Comparison of ENCODE assay signal across 30 mouse cellular contexts in genomic region chr17:17879347-17879746, GRCm38 (mm10). TPM values are rescaled to one million over a fixed set of nuclear protein-coding genes. Genes with fewer than 3 reads are reported as not detected.
DNase-seq lines count a peak whose midpoint lies in the region; ATAC-seq and TF ChIP-seq lines count a peak whose summit lies in the region.
"Had no signal": no experiment of that assay in that cellular context is flagged by ENCODE, and none has a peak within 500 bp of the region (broad histone marks: within the 10 kb centered on the region; RNA-seq: fewer than 3 reads in every experiment).

No protein-coding gene starts in this region.

- TF ChIP-seq POLR2A in bone marrow macrophage, adult 2 months (IDR thresholded peaks at IDR 0.05; ENCODE audit: borderline replicate concordance, low read depth, low read length) = no peak

- H3K9me3 ChIP-seq in G1E (replicated peaks) = no peaks in the 10 kb centered on the region
- H3K9me3 ChIP-seq in heart, embryonic 11.5 days (replicated peaks; ENCODE audit: control insufficient read depth, low read length) = no peaks in the 10 kb centered on the region
- H3K9me3 ChIP-seq: embryonic facial prominence, embryonic 13.5 days; embryonic facial prominence, embryonic 15.5 days; forebrain, embryonic 10.5 days; forebrain, embryonic 13.5 days; forebrain, embryonic 15.5 days had no signal

- H3K27ac ChIP-seq in bone marrow macrophage, adult 2 months (ENCODE audit: insufficient read depth, low read depth, low read length) = peak overlapping the region; percentile 42
- no peak overlapping the region for H3K27ac ChIP-seq in heart, embryonic 11.5 days (ENCODE audit: low read depth, low read length)
- H3K27ac ChIP-seq: embryonic facial prominence, embryonic 13.5 days; embryonic facial prominence, embryonic 15.5 days; forebrain, embryonic 10.5 days; forebrain, embryonic 13.5 days; forebrain, embryonic 15.5 days had no signal

- 77% methylated on average over 1 of the region's 1 CpGs for WGBS in heart, embryonic 11.5 days (ENCODE audit: insufficient replicate concordance)

- H3K36me3 ChIP-seq in G1E (replicated peaks) = no peaks in the 10 kb centered on the region
- H3K36me3 ChIP-seq in heart, embryonic 11.5 days (ENCODE audit: control insufficient read depth, insufficient read depth, low read length) = no peaks in the 10 kb centered on the region
- H3K36me3 ChIP-seq: embryonic facial prominence, embryonic 13.5 days; embryonic facial prominence, embryonic 15.5 days; forebrain, embryonic 10.5 days; forebrain, embryonic 15.5 days had no signal

- no peaks in the 10 kb centered on the region for H3K4me1 ChIP-seq in G1E (ENCODE audit: insufficient read depth, low read depth, low read length)
- peaks cover 51% of the 10 kb centered on the region for H3K4me1 ChIP-seq in bone marrow macrophage, adult 2 months (ENCODE audit: control insufficient read depth, insufficient read depth, low read length)
- no peaks in the 10 kb centered on the region for H3K4me1 ChIP-seq in heart, embryonic 11.5 days (ENCODE audit: control insufficient read depth, insufficient read depth, low read length)
- H3K4me1 ChIP-seq: embryonic facial prominence, embryonic 13.5 days; embryonic facial prominence, embryonic 15.5 days; forebrain, embryonic 10.5 days; forebrain, embryonic 13.5 days; forebrain, embryonic 15.5 days had no signal

- DNase-seq in G1E (ENCODE audit: low spot score) (no peak), adipocyte (ENCODE audit: low spot score) (no peak), liver (no peak)
- DNase-seq in gastrocnemius, postnatal 25 days = no peak
- DNase-seq: adrenal gland, adult 2 months; adrenal gland, postnatal 10 days; adrenal gland, postnatal 25 days; B cell, adult 2 months; cerebellum, adult 11-12 months; cerebellum, adult 2 months; cerebellum, adult 9-10 months; cerebellum, postnatal 10 days; cerebellum, postnatal 25 days; embryo, embryonic 11 days; forebrain, postnatal 0 days had no signal

- H3K9ac ChIP-seq in heart, embryonic 11.5 days (ENCODE audit: low read depth, low read length) = no peak overlapping the region
- H3K9ac ChIP-seq: embryonic facial prominence, embryonic 13.5 days; embryonic facial prominence, embryonic 15.5 days; forebrain, embryonic 13.5 days; forebrain, embryonic 15.5 days; forebrain, postnatal 0 days had no signal

- no peak overlapping the region for H3K4me3 ChIP-seq in G1E (ENCODE audit: low read depth, low read length)
- no peak overlapping the region for H3K4me3 ChIP-seq in bone marrow macrophage, adult 2 months (ENCODE audit: insufficient read depth, low read length)
- H3K4me3 ChIP-seq in heart, embryonic 11.5 days (ENCODE audit: low read depth, low read length) = no peak overlapping the region
- H3K4me3 ChIP-seq: embryonic facial prominence, embryonic 13.5 days; embryonic facial prominence, embryonic 15.5 days; erythroblast, embryonic 14.5 days; forebrain, embryonic 10.5 days; forebrain, embryonic 13.5 days; forebrain, embryonic 15.5 days had no signal

- no peak overlapping the region for H3K4me2 ChIP-seq in heart, embryonic 11.5 days
- H3K4me2 ChIP-seq: embryonic facial prominence, embryonic 13.5 days; embryonic facial prominence, embryonic 15.5 days; forebrain, embryonic 13.5 days; forebrain, embryonic 15.5 days had no signal

- TF ChIP-seq CTCF in G1E (IDR thresholded peaks at IDR 0.05; ENCODE audit: low read depth, low read length) = no peak
- TF ChIP-seq CTCF in bone marrow macrophage, adult 2 months (IDR thresholded peaks at IDR 0.05; ENCODE audit: low read depth, low read length) = no peak

- ATAC-seq in G1E (ENCODE audit: extremely low read depth, insufficient number of reproducible peaks, low FRiP score, poor library complexity, severe bottlenecking) = peak; percentile 68
- 0 out of 2 replicates have a peak, but pooled peaks have one; percentile 39 for ATAC-seq in megakaryocyte progenitor cell, adult 5-6 weeks (replicated peaks; ENCODE audit: poor library complexity)
- no peak for ATAC-seq in heart, embryonic 11.5 days (replicated peaks; ENCODE audit: insufficient number of reproducible peaks, low FRiP score, low TSS enrichment)
- ATAC-seq: activated CD4-positive, CD25-positive, alpha-beta regulatory T cell, adult 4 months; CD4-positive, CD25-positive, alpha-beta regulatory T cell, adult 4 months; forebrain, embryonic 13.5 days; forebrain, embryonic 15.5 days; forebrain, postnatal 0 days; Patski had no signal

- H3K27me3 ChIP-seq in G1E (ENCODE audit: insufficient read depth, low read length) = peaks cover 2% of the 10 kb centered on the region; the same call in 1 of the 2 replicates
- no peaks in the 10 kb centered on the region for H3K27me3 ChIP-seq in heart, embryonic 11.5 days (ENCODE audit: control insufficient read depth, insufficient read depth, low read length)
- H3K27me3 ChIP-seq: CH12.LX; embryonic facial prominence, embryonic 13.5 days; embryonic facial prominence, embryonic 15.5 days; forebrain, embryonic 13.5 days; forebrain, embryonic 15.5 days had no signal

RNA-seq across cellular contexts. Expression of gene Fpr1, which starts 4.4 kb away (rescaled TPM):
- total RNA-seq in G1E (2014; fragmentation: Nextera tagmentation) = not detected in 2 replicates
- 0.27 TPM in 1 of 2 replicates, not detected in the other for total RNA-seq in G1E (2017)
- polyA plus RNA-seq in G1E (2012) = not detected in 2 replicates
- polyA plus RNA-seq in bone marrow macrophage, adult 2 months (2012; ENCODE audit: insufficient read depth, insufficient read length, missing spikeins) = 17.9 and 19.5 TPM in 2 replicates
- total RNA-seq in megakaryocyte progenitor cell, adult 5-6 weeks (2015) = 1.8 and 2.3 TPM in 2 replicates
- 1.4 and 1.5 TPM in 2 replicates for total RNA-seq in megakaryocyte progenitor cell, adult 5-6 weeks (2017)
- not detected in 2 replicates for polyA plus RNA-seq in heart, embryonic 11.5 days (2014; fragmentation: Nextera tagmentation; extraction: Ambion mirVana)
- not detected for total RNA-seq in gastrocnemius, postnatal 25 days (2021)
- total RNA-seq: adrenal gland, adult 2 months; CH12.LX; forebrain, postnatal 0 days had no signal
- polyA plus RNA-seq: adrenal gland, adult 2 months; CD4-positive, CD25-positive, alpha-beta regulatory T cell, adult 4 months; cerebellum, adult 2 months; embryonic facial prominence, embryonic 13.5 days; erythroblast, embryonic 14.5 days; forebrain, embryonic 10.5 days; forebrain, embryonic 13.5 days; forebrain, embryonic 15.5 days had no signal

RNA-seq across cellular contexts. Expression of gene Fpr2, which starts 8.3 kb away (rescaled TPM):
- total RNA-seq in G1E (2014; fragmentation: Nextera tagmentation) = not detected in 2 replicates
- total RNA-seq in G1E (2017) = 0.16 TPM in 1 of 2 replicates, not detected in the other
- not detected in 2 replicates for polyA plus RNA-seq in G1E (2012)
- 54.1 and 56.6 TPM in 2 replicates for polyA plus RNA-seq in bone marrow macrophage, adult 2 months (2012; ENCODE audit: insufficient read depth, insufficient read length, missing spikeins)
- 12.1 and 17.4 TPM in 2 replicates for total RNA-seq in megakaryocyte progenitor cell, adult 5-6 weeks (2015)
- total RNA-seq in megakaryocyte progenitor cell, adult 5-6 weeks (2017) = 3.3 and 4.9 TPM in 2 replicates
- polyA plus RNA-seq in heart, embryonic 11.5 days (2014; fragmentation: Nextera tagmentation; extraction: Ambion mirVana) = not detected in 2 replicates
- not detected for total RNA-seq in gastrocnemius, postnatal 25 days (2021)
- total RNA-seq: adrenal gland, postnatal 25 days; CH12.LX; forebrain, postnatal 0 days had no signal
- polyA plus RNA-seq: adrenal gland, adult 2 months; embryonic facial prominence, embryonic 11.5 days; embryonic facial prominence, embryonic 13.5 days; erythroblast, embryonic 14.5 days; forebrain, embryonic 10.5 days; forebrain, embryonic 13.5 days; forebrain, embryonic 15.5 days had no signal

RNA-seq across cellular contexts. Expression of gene Fpr3, which starts 8.3 kb away (rescaled TPM):
- total RNA-seq in G1E (2014; fragmentation: Nextera tagmentation) = not detected in 2 replicates
- not detected in 2 replicates for total RNA-seq in G1E (2017)
- polyA plus RNA-seq in G1E (2012) = not detected in 2 replicates
- polyA plus RNA-seq in bone marrow macrophage, adult 2 months (2012; ENCODE audit: insufficient read depth, insufficient read length, missing spikeins) = not detected in 2 replicates
- not detected in 2 replicates for total RNA-seq in megakaryocyte progenitor cell, adult 5-6 weeks (2015)
- not detected in 2 replicates for total RNA-seq in megakaryocyte progenitor cell, adult 5-6 weeks (2017)
- not detected in 2 replicates for polyA plus RNA-seq in heart, embryonic 11.5 days (2014; fragmentation: Nextera tagmentation; extraction: Ambion mirVana)
- total RNA-seq in gastrocnemius, postnatal 25 days (2021) = not detected
- total RNA-seq: adrenal gland, adult 2 months; adrenal gland, postnatal 10 days; adrenal gland, postnatal 25 days; adrenal gland, postnatal 4 days; CH12.LX; forebrain, postnatal 0 days had no signal
- polyA plus RNA-seq: adrenal gland, adult 2 months; CD4-positive, CD25-positive, alpha-beta regulatory T cell, adult 4 months; cerebellum, adult 2 months; embryonic facial prominence, embryonic 11.5 days; embryonic facial prominence, embryonic 13.5 days; embryonic facial prominence, embryonic 15.5 days; erythroblast, embryonic 14.5 days; forebrain, embryonic 10.5 days; forebrain, embryonic 13.5 days; forebrain, embryonic 15.5 days; forebrain, postnatal 0 days; Patski had no signal

RNA-seq across cellular contexts. Expression of gene Has1, which starts 24.3 kb away (rescaled TPM):
- not detected in 2 replicates for total RNA-seq in G1E (2014; fragmentation: Nextera tagmentation)
- 0.33 TPM in 1 of 2 replicates, not detected in the other for total RNA-seq in G1E (2017)
- not detected in 2 replicates for polyA plus RNA-seq in G1E (2012)
- not detected in 2 replicates for polyA plus RNA-seq in bone marrow macrophage, adult 2 months (2012; ENCODE audit: insufficient read depth, insufficient read length, missing spikeins)
- not detected in 2 replicates for total RNA-seq in megakaryocyte progenitor cell, adult 5-6 weeks (2015)
- not detected in 2 replicates for total RNA-seq in megakaryocyte progenitor cell, adult 5-6 weeks (2017)
- polyA plus RNA-seq in heart, embryonic 11.5 days (2014; fragmentation: Nextera tagmentation; extraction: Ambion mirVana) = 0.93 and 2.0 TPM in 2 replicates
- total RNA-seq in gastrocnemius, postnatal 25 days (2021) = under 1 TPM; 0.15 to 0.40 TPM
- total RNA-seq: adrenal gland, postnatal 25 days; CH12.LX had no signal
- polyA plus RNA-seq: activated CD4-positive, CD25-positive, alpha-beta regulatory T cell, adult 4 months; CD4-positive, CD25-positive, alpha-beta regulatory T cell, adult 4 months; erythroblast, embryonic 14.5 days had no signal

RNA-seq across cellular contexts. Expression of gene Spaca6, which starts 52.4 kb away (rescaled TPM):
- total RNA-seq in G1E (2014; fragmentation: Nextera tagmentation) (19.9 and 32.0 TPM in 2 replicates), G1E (2017) (2.4 and 4.5 TPM in 2 replicates)
- polyA plus RNA-seq in G1E (2012) = 5.5 and 6.4 TPM in 2 replicates
- polyA plus RNA-seq in bone marrow macrophage, adult 2 months (2012; ENCODE audit: insufficient read depth, insufficient read length, missing spikeins) = 110 and 127 TPM in 2 replicates
- total RNA-seq in megakaryocyte progenitor cell, adult 5-6 weeks (2015) = 1.1 and 3.4 TPM in 2 replicates
- 1.0 and 1.5 TPM in 2 replicates for total RNA-seq in megakaryocyte progenitor cell, adult 5-6 weeks (2017)
- 15.5 and 25.1 TPM in 2 replicates for polyA plus RNA-seq in heart, embryonic 11.5 days (2014; fragmentation: Nextera tagmentation; extraction: Ambion mirVana)
- 10 to 100 TPM in 1 of 2 experiments, 1 to 10 TPM in 1; 7.0 to 15.8 TPM for total RNA-seq in gastrocnemius, postnatal 25 days (2021)
- total RNA-seq: CH12.LX had no signal
- polyA plus RNA-seq: erythroblast, embryonic 14.5 days had no signal
